Mouse (Mus musculus) testis, adult 2 months (tissue): Measurements from ENCODE around the gene Tns3.

Source experiments
- CTCF ChIP-seq: fragments of 200-500 bp; IDR thresholded peaks from 2 replicates; pipeline ENCODE4 v1.5.1; 2012; ENCODE audit warnings: low read depth, mild to moderate bottlenecking, inconsistent platforms, low read length, moderate library complexity; ENCODE audit not compliant: control insufficient read depth, insufficient read depth, insufficient replicate concordance
- POLR2A ChIP-seq: fragments of 200-500 bp; IDR thresholded peaks from 2 replicates; pipeline ENCODE4 v1.6.1; 2012; ENCODE audit warnings: low read depth, mild to moderate bottlenecking, inconsistent platforms, low read length, moderate library complexity; ENCODE audit not compliant: control insufficient read depth

DNA sequence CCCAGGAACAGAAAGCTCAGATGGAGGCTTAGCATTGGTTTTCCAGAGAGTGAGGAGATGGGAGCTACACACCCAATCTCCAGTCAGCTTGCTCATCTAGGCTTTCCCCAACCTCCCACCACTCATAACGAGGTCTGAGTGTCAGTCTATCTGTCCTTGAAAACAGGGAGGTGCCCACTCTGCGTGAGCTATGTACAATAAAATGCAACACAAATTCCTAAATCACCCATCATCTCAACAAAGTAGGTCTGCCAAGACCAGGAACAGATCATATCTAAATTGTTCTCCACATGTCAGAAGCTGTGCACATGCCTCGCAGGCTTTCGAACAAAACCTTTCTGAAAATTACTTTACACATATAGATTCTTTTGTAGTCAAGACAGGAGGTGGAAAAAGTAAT lies 134.3 kb downstream of the Tns3 start:
- TF ChIP-seq CTCF (no peak), POLR2A (no peak)
